9 mouse cellular contexts compared by ENCODE assay signal in the genomic region with DNA sequence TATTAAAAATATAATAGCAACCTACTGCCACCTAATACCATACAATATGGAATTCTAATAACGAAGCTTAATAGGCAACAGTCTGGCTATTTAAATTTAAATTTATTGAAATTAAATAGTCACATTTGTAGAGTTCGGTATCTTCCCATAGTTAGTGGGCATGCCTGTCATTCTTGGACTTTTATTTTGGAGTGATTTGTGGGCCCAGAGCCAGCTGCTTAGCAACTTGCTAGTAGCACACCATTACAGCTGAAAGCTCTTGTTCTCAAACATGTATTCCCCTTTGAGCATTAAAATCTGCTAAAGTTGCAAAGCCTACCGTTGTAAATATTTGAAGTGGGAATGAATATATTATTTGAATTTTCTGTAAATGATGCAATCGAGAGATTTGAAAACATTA.
A peak's percentile ranks its signal among the peaks of the same experiment; 100 is the strongest.
DNase-seq lines count a peak whose midpoint lies in the region; ATAC-seq lines count a peak whose summit lies in the region.
"Had no signal": no experiment of that assay in that cellular context is flagged by ENCODE, and none has a peak within 500 bp of the region (broad histone marks: within the 10 kb centered on the region; RNA-seq: fewer than 3 reads in every experiment).

No protein-coding gene starts in this region.

- no peak overlapping the region for H3K4me2 ChIP-seq in heart, embryonic 16.5 days (ENCODE audit: low read depth, low read length)
- no peak overlapping the region for H3K4me2 ChIP-seq in heart, embryonic 11.5 days
- H3K4me2 ChIP-seq: liver, embryonic 13.5 days had no signal

- H3K9me3 ChIP-seq in heart, embryonic 16.5 days (replicated peaks; ENCODE audit: control insufficient read depth, low read length), result no peaks in the 10 kb centered on the region
- H3K9me3 ChIP-seq in heart, embryonic 11.5 days (replicated peaks; ENCODE audit: control insufficient read depth, low read length), result no peaks in the 10 kb centered on the region
- H3K9me3 ChIP-seq: liver, embryonic 13.5 days had no signal

- H3K9ac ChIP-seq in heart, embryonic 16.5 days (ENCODE audit: low read length), result no peak overlapping the region
- H3K9ac ChIP-seq in heart, embryonic 11.5 days (ENCODE audit: low read depth, low read length), result no peak overlapping the region
- H3K9ac ChIP-seq: liver, embryonic 13.5 days had no signal

- no peak overlapping the region for H3K4me3 ChIP-seq in heart, embryonic 16.5 days (ENCODE audit: low read length)
- no peak overlapping the region for H3K4me3 ChIP-seq in heart, embryonic 11.5 days (ENCODE audit: low read depth, low read length)
- H3K4me3 ChIP-seq: liver, embryonic 13.5 days had no signal

- DNase-seq in urinary bladder, postnatal 14 days (ENCODE audit: low spot score), result peak; percentile 20
- DNase-seq in urinary bladder, adult 18-20 months (ENCODE audit: low spot score in 2 of 2), result no peak
- peak; percentile 49 to 63 for DNase-seq in kidney, postnatal 4 days
- no peak for DNase-seq in frontal cortex, postnatal 36 days (ENCODE audit: low spot score in 2 of 2)
- no peak for DNase-seq in ovary, postnatal 36 days (ENCODE audit: low spot score)
- DNase-seq: liver, embryonic 13.5 days had no signal

- WGBS in heart, embryonic 16.5 days, result 48% methylated on average over 4 of the region's 4 CpGs
- WGBS in heart, embryonic 11.5 days (ENCODE audit: insufficient replicate concordance), result 70% methylated on average over 4 of the region's 4 CpGs

- no peaks in the 10 kb centered on the region for H3K27me3 ChIP-seq in heart, embryonic 16.5 days (ENCODE audit: control insufficient read depth, insufficient read depth, low read length)
- H3K27me3 ChIP-seq in heart, embryonic 11.5 days (ENCODE audit: control insufficient read depth, insufficient read depth, low read length), result no peaks in the 10 kb centered on the region
- H3K27me3 ChIP-seq: liver, embryonic 13.5 days had no signal

- no peaks in the 10 kb centered on the region for H3K36me3 ChIP-seq in heart, embryonic 16.5 days (ENCODE audit: control insufficient read depth, insufficient read depth)
- H3K36me3 ChIP-seq in heart, embryonic 11.5 days (ENCODE audit: control insufficient read depth, insufficient read depth, low read length), result no peaks in the 10 kb centered on the region
- H3K36me3 ChIP-seq: liver, embryonic 13.5 days had no signal

- H3K27ac ChIP-seq in heart, embryonic 16.5 days (ENCODE audit: low read length), result no peak overlapping the region
- no peak overlapping the region for H3K27ac ChIP-seq in heart, embryonic 11.5 days (ENCODE audit: low read depth, low read length)
- H3K27ac ChIP-seq: liver, embryonic 13.5 days had no signal

- ATAC-seq in heart, embryonic 16.5 days (replicated peaks; ENCODE audit: extremely low read depth, insufficient read depth, low FRiP score), result peak; percentile 60; the same call in 1 of the 2 replicates
- ATAC-seq in heart, embryonic 11.5 days (replicated peaks; ENCODE audit: insufficient number of reproducible peaks, low FRiP score, low TSS enrichment), result no peak
- ATAC-seq in CD4-positive, CD25-positive, alpha-beta regulatory T cell, adult 4 months, result no peak

- H3K4me1 ChIP-seq in heart, embryonic 16.5 days (ENCODE audit: control insufficient read depth, insufficient read depth, low read length), result peaks cover 6% of the 10 kb centered on the region; the same call in 1 of the 2 replicates
- no peaks in the 10 kb centered on the region for H3K4me1 ChIP-seq in heart, embryonic 11.5 days (ENCODE audit: control insufficient read depth, insufficient read depth, low read length)
- H3K4me1 ChIP-seq: liver, embryonic 13.5 days had no signal

Comparison
In these comparisons a context has a peak if more than half of its experiments do, and no peak if none do; other contexts are left out.
1. DNase-seq: peak in urinary bladder, postnatal 14 days (single experiment) and kidney, postnatal 4 days (2 of 2); none in urinary bladder, adult 18-20 months (0 of 2), frontal cortex, postnatal 36 days (0 of 2) and ovary, postnatal 36 days (single experiment).